Mouse (Mus musculus) G1E (cell line): Measurements from ENCODE around the gene Gm10801. TPM values are rescaled to one million over a fixed set of nuclear protein-coding genes. Genes with fewer than 3 reads are reported as not detected.
"Not testable (repeated sequence)": the region's sequence is repeated elsewhere in the genome, so short reads cannot be mapped to it uniquely, and the experiment has no call there.

Experiments used
- ATAC-seq: 2 replicates; pipeline ENCODE4 v1.8.0; 2016; ENCODE audit warnings: mild to moderate bottlenecking; ENCODE audit not compliant: insufficient number of reproducible peaks, poor library complexity, low FRiP score, severe bottlenecking; ENCODE audit errors: extremely low read depth
- DNase-seq: peaks from one replicate; pipeline ENCODE4 v3.0.0; 2012; ENCODE audit warnings: low spot score
- H3K27me3 ChIP-seq: 2 replicates; pipeline ENCODE4 v1.6.1; 2012; ENCODE audit warnings: mild to moderate bottlenecking, low read length, inconsistent platforms; ENCODE audit not compliant: insufficient read depth
- H3K36me3 ChIP-seq: replicated peaks from 2 replicates; pipeline ENCODE3; 2012; ENCODE audit warnings: mild to moderate bottlenecking, inconsistent platforms
- H3K4me1 ChIP-seq: 2 replicates; pipeline ENCODE4 v1.6.1; 2012; ENCODE audit warnings: low read depth, low read length, inconsistent platforms, mixed read lengths; ENCODE audit not compliant: insufficient read depth
- H3K4me3 ChIP-seq: 2 replicates; pipeline ENCODE4 v1.5.1; 2012; ENCODE audit warnings: low read depth, mild to moderate bottlenecking, inconsistent platforms, low read length, moderate library complexity, mixed read lengths
- H3K9me3 ChIP-seq: replicated peaks from 2 replicates; pipeline ENCODE4 v1.6.1; 2012; ENCODE audit warnings: inconsistent platforms
- CTCF ChIP-seq: IDR thresholded peaks from 2 replicates; pipeline ENCODE4 v1.5.1; 2012; ENCODE audit warnings: low read depth, low read length, inconsistent platforms, mixed read lengths
- GATA1 ChIP-seq: IDR thresholded peaks from 2 replicates; pipeline ENCODE4 v1.6.1; 2012; ENCODE audit warnings: borderline replicate concordance, low read length, inconsistent platforms, mixed read lengths
- GATA2 ChIP-seq: IDR thresholded peaks from 2 replicates; pipeline ENCODE4 v1.6.1; 2012; ENCODE audit warnings: low read depth, low read length, inconsistent platforms, borderline replicate concordance
- POLR2AphosphoS5 ChIP-seq: IDR thresholded peaks from 2 replicates; pipeline ENCODE4 v1.6.1; 2012; ENCODE audit warnings: low read depth, low read length, inconsistent platforms; ENCODE audit not compliant: insufficient replicate concordance
- TAL1 ChIP-seq: conservative IDR thresholded peaks from 2 replicates; pipeline ENCODE4 v1.6.1; 2012; ENCODE audit warnings: low read depth, low read length, inconsistent platforms, mixed read lengths
- polyA plus RNA-seq: library from polyadenylated mRNA; stranded (reverse); fragments of >175 nt; gene quantifications from 2 replicates; pipeline ENCODE4 v1.2.3, GENCODE M21; 2012
- total RNA-seq, 2 experiments: library from RNA; stranded (forward) in 1 of 2; stranded (reverse) in 1 of 2; fragments of 200-1000 nt in 1 of 2; fragments of >200 nt in 1 of 2; fragmentation: Nextera tagmentation in 1 of 2; gene quantifications; 2 replicates each; pipeline ENCODE4 v1.2.3; 2014 to 2017

Gene Gm10801
- total RNA-seq (2014; fragmentation: Nextera tagmentation) (2.5 TPM in 1 of 2 replicates, not detected in the other), total RNA-seq (2017) (768 and 1,398 TPM in 2 replicates), polyA plus RNA-seq (2.1 and 6.5 TPM in 2 replicates)

DNA sequence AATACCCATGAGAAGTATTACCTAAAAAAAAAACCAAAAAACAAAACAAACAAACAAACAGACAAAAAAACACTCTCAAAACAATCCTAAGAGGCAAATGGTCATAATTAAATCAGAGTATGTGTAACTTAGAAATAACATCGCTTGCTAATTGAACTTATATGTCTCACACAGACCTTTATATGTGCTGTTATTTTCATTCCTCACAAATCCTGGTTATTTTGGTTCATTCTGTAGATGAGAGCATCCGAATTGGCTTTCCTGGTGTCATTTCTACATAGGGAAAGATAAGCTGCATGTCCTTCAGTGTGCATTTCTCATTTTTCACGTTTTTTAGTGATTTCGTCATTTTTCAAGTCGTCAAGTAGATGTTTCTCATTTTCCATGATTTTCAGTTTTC is at the start of gene Gm10801:
Gm10801 (plus strand) TSS at position 301 of the 400 bp plus-strand sequence.
- not testable (repeated sequence) for H3K4me3 ChIP-seq, H3K4me1 ChIP-seq, ATAC-seq, H3K9me3 ChIP-seq, DNase-seq, H3K36me3 ChIP-seq, H3K27me3 ChIP-seq

DNA sequence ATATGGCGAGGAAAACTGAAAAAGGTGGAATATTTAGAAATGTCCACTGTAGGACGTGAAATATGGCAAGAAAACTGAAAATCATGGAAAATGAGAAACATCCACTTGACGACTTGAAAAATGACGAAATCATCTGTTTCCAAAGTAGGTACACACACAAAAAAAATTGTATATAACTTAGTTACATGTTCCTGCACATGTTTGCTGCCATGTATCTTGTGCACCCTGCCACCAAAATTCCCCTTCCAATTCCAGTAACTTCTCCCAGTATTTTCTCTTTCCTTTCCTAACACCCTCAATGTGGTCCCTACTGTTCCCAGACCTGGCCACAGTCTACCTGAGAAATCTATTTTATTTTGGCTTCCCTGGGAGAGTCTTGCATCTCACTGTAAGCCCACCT is 5.2 kb downstream of the Gm10801 start, which contains the start of gene Gm10800:
Gm10800 (minus strand) TSS at position 101 of the 400 bp plus-strand sequence.
- ATAC-seq, H3K27me3 ChIP-seq, DNase-seq: not testable (repeated sequence)

DNA sequence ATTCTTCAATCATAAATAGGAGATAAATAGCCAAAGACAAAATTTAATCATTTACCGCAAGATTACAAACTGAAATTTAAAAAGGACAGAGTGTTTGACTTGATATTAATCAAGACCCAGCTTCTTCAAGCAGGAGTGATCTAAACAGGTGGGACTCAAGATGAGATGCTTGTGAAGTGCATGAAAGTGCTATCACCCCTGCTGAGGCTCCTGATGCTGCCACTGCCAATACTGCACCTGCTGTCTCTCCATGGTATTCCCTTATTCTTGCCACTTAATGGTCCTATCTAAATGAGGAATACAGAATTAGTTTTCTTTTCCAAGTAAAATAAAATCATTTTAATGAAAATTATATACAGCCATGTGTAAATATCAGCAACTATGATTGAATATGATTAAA is 35.5 kb downstream of the Gm10801 start:
- Histone ChIP-seq H3K27me3 (no peaks in the 10 kb centered on the region), H3K4me3 (no peak overlapping the region), H3K36me3 (no peaks in the 10 kb centered on the region), H3K9me3 (no peaks in the 10 kb centered on the region), H3K4me1 (no peaks in the 10 kb centered on the region)
- TF ChIP-seq POLR2AphosphoS5, result no peak
- no peak for TF ChIP-seq GATA2
- no peak for TF ChIP-seq TAL1
- TF ChIP-seq CTCF, result no peak
- TF ChIP-seq GATA1, result no peak
- ATAC-seq (no peak), DNase-seq (no peak)

More for the DNA sequence above, 5.2 kb downstream of the Gm10801 start, which contains the start of gene Gm10800:
- not testable (repeated sequence) for H3K9me3 ChIP-seq, H3K36me3 ChIP-seq, H3K4me3 ChIP-seq, H3K4me1 ChIP-seq

Other genes starting within 250 kb of the Gm10801 start
- gene Gm10800, start 5.1 kb downstream of the Gm10801 start, total RNA-seq (2014; fragmentation: Nextera tagmentation), result 14.9 and 44.9 TPM in 2 replicates
- 8,747 and 11,592 TPM in 2 replicates for gene Gm10800, start 5.1 kb downstream of the Gm10801 start, total RNA-seq (2017)
- gene Gm10800, start 5.1 kb downstream of the Gm10801 start, polyA plus RNA-seq, result 11.5 and 20.1 TPM in 2 replicates